Mouse (Mus musculus) gastrocnemius, postnatal 10 days (tissue): Measurements from ENCODE around the gene Olfr344. TPM values are rescaled to one million over a fixed set of nuclear protein-coding genes. Genes with fewer than 3 reads are reported as not detected.

Experiments used
- DNase-seq: peaks from one replicate; pipeline ENCODE4 v3.0.0; 2021; ENCODE audit warnings: mixed read lengths
- long read RNA-seq, 2 experiments: library from polyadenylated mRNA; stranded (forward); transcript quantifications; one replicate each; pipeline ENCODE4 v2.0.0; 2021
- total RNA-seq, 2 experiments: library from RNA; stranded (reverse); gene quantifications; 2 replicates each; pipeline ENCODE4 v1.2.3; 2021

The Olfr344 gene
- total RNA-seq, result not detected
- long read RNA-seq, experiment 1, result 0 reads
- long read RNA-seq, experiment 2, result 0 reads

DNA sequence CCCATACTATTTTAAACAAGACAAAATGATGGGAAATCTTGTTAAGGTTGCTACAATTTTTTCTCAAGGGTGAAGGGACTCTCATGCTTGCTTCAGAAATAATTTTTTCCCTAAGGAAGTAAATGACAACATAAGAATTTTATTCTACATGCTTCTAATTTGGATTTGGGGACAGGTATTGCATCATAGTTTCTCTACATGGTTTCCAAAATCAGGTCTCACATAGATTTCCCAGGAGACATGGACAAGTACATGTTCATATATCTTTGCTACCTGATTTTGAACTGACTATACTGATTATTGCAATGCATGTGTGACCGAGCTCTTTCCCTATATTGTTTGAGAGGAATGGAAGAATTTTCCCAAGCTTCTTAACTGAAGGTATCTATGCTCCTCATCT, at the start of gene Olfr344:
Olfr344 (plus strand) TSS at position 301 of the 400 bp plus-strand sequence.
- no peak for DNase-seq

DNA sequence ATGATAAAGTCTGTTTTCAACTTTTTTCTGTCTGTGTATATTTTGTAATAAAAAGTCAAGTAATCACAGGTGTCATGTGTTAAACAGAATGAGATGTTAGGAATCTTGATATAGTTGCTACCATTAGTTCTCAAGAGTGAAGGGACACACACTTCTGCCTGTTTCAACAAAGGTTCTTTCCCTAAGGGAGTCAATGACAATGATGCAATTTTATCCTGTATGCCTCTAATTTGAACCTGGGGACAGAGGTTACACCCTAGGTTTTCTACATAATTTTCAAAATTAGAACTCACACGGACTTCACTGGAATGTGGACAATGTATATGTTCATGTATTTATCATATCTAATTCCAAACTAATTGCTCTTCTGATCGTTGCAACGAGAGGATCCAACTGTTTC, 41.8 kb upstream of the Olfr344 start, which contains the start of gene Olfr342:
Olfr342 (plus strand) TSS at position 301 of the 400 bp plus-strand sequence.
- no peak for DNase-seq

DNA sequence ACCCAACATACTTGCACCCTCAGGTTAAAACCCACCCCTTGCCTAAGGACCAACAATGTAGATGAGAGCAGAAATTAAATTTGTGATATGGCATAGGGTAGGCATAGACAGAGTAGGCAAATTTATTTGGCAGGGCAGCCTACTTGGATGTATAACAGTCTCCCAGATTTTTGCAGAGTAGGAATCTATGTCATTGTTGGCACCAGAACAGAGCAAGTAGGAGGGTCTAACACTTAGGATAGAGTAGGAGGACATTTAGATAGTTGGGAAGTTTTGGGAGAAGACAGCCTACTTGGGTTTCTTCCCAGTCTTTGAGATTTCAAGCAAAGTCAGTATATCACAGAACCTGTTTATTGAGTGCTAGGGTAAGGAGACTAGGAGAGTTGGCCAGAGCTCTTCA, 1.3 kb upstream of the Olfr344 start:
- DNase-seq, result no peak

DNA sequence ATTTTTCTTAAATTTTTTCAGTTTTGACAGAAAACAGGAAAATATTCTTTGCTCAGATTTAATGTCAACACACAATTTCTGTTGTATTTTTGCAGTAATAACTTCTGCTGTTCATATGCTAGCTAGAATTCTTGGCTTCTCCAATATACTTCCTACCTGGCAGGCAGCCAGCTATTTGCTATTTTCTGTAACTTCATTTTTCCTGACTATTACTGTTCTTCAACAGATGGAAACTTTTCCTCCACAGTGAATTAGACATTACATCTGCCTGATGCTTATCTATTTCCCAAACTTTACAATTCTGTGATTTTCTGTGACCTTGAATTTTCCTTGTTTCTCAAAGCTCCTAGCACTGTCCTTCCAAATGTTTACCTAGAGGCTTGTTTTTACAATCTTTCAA, 560 bp downstream of the Olfr344 start:
- no peak for DNase-seq

DNA sequence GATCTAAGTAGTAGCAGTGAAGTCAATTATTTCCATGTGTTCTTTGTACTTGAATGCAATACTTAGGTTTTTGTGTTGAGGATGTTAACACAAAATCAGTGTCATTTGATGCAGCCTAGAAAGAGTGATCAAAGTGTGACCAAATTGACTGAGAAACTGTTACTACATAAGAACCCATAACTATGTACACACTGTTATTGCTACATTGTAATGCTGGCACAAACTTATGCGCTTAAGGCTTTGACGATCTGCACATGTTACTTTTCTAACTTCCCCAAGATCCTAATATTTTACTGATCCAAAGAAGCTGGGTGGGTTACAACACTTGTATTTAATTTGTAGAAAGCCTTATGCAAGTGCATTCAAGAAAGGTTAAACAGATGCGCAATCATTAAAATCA, 1.4 kb downstream of the Olfr344 start:
- DNase-seq, result no peak

Other genes starting within 250 kb of the Olfr344 start
- gene Olfr338, start 193.1 kb upstream of the Olfr344 start, total RNA-seq, result not detected
- gene Olfr339, start 147.7 kb upstream of the Olfr344 start, total RNA-seq, result not detected
- not detected for gene Olfr340, start 114.1 kb upstream of the Olfr344 start, total RNA-seq
- not detected for gene Olfr341, start 84.2 kb upstream of the Olfr344 start, total RNA-seq
- gene Olfr342, start 41.7 kb upstream of the Olfr344 start, total RNA-seq, result not detected
- not detected for gene Olfr345, start 73.4 kb downstream of the Olfr344 start, total RNA-seq
- gene Olfr346, start 119.1 kb downstream of the Olfr344 start, total RNA-seq, result not detected
- gene Olfr347, start 165.2 kb downstream of the Olfr344 start, total RNA-seq, result not detected
- gene Olfr348, start 217.6 kb downstream of the Olfr344 start, total RNA-seq, result not detected
- gene Olfr50, start 223.9 kb downstream of the Olfr344 start, total RNA-seq, result not detected